In the genomic region with DNA sequence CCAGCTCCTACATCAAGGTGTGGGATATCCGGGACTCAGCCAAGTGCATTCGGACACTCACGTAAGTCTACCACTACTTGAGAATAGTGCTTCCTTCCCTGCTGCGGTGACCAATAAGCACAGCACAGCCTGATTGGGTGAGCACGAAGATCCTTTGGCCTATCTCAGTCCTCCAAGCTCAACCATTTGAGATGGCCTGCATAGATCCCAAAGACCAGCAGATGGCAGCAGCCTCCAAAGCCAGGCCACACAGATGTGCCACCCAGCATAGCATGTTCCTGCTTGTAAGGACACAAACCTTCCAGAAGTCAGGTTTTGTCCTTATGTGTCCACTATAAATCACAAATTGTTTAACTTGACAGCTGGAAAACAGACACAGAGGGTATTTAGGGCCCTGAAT, we compare ENCODE assay signal across 8 mouse cellular contexts. TPM values are rescaled to one million over a fixed set of nuclear protein-coding genes. Genes with fewer than 3 reads are reported as not detected.
A peak's percentile ranks its signal among the peaks of the same experiment; 100 is the strongest.
DNase-seq lines count a peak whose midpoint lies in the region; ATAC-seq and TF ChIP-seq lines count a peak whose summit lies in the region.

No protein-coding gene starts in this region.

- no peak for TF ChIP-seq POLR2A in spleen, adult 2 months (IDR thresholded peaks at IDR 0.05; ENCODE audit: low read depth, low read length)

- 33% methylated on average over 5 of the region's 5 CpGs for WGBS in spleen, adult 2 months

- H3K27ac ChIP-seq in spleen, adult 2 months (ENCODE audit: insufficient read depth, low read length), result no peak overlapping the region

- ATAC-seq in common myeloid progenitor, adult 5-6 weeks (replicated peaks; ENCODE audit: low read depth, poor library complexity, severe bottlenecking), result peak; percentile 80
- peak; percentile 83 for ATAC-seq in megakaryocyte-erythroid progenitor cell, adult 5-6 weeks (replicated peaks; ENCODE audit: low FRiP score, low TSS enrichment, poor library complexity, severe bottlenecking)

- peak; percentile 82; the same call in 1 of the 2 replicates for TF ChIP-seq CTCF in spleen, adult 2 months (IDR thresholded peaks at IDR 0.05; ENCODE audit: extremely low read depth, insufficient read depth, insufficient read length, insufficient replicate concordance)

- peak; percentile 41 to 56 for DNase-seq in spleen, adult 2 months (ENCODE audit: low read depth in 1 of 2, low spot score in 2 of 2)
- no peak for DNase-seq in spleen, adult 12 weeks (ENCODE audit: low spot score)
- DNase-seq in gastrocnemius, adult 8-10 months (ENCODE audit: low spot score in 2 of 2), result peak; percentile 26 to 46
- peak; percentile 83 for DNase-seq in induced T-regulatory cell, adult 2 months (ENCODE audit: low read depth)
- peak; percentile 57 to 77 for DNase-seq in left cerebral cortex, postnatal 10 days (ENCODE audit: extremely low spot score in 1 of 2, low spot score in 2 of 2)
- peak; percentile 62 for DNase-seq in right cerebral cortex, postnatal 14 days

- H3K36me3 ChIP-seq in spleen, adult 2 months (ENCODE audit: control insufficient read depth, insufficient read depth, low read length), result peaks cover 68% of the 10 kb centered on the region

- no peaks in the 10 kb centered on the region for H3K27me3 ChIP-seq in spleen, adult 2 months (ENCODE audit: control insufficient read depth, insufficient read depth, low read length)

- H3K4me3 ChIP-seq in spleen, adult 2 months (ENCODE audit: extremely low read depth, insufficient read depth, insufficient read length), result no peak overlapping the region

- peaks cover 9% of the 10 kb centered on the region; the same call in 1 of the 2 replicates for H3K4me1 ChIP-seq in spleen, adult 2 months (ENCODE audit: control insufficient read depth, insufficient read depth, insufficient read length)

- intact Hi-C loops in left cerebral cortex, postnatal 10 days (cut with DNase I), result no loop called here

RNA-seq across cellular contexts. Expression of a gene that starts 38.9 kb away (rescaled TPM):
- 79.2 and 111 TPM in 2 replicates for polyA plus RNA-seq in spleen, adult 2 months (2012; rRNA removed)
- total RNA-seq in common myeloid progenitor, adult 5-6 weeks (2017), result 13.4 and 13.5 TPM in 2 replicates
- under 1 TPM; 0.31 to 0.70 (median 0.34) TPM for total RNA-seq in gastrocnemius, adult 8-10 months (2022)
- 100 to 1,000 TPM; 329 to 393 TPM for total RNA-seq in left cerebral cortex, postnatal 10 days (2021)
- total RNA-seq in megakaryocyte-erythroid progenitor cell, adult 5-6 weeks (2014; fragmentation: Nextera tagmentation), result 13.7 and 21.6 TPM in 2 replicates
- 4.0 and 5.7 TPM in 2 replicates for total RNA-seq in megakaryocyte-erythroid progenitor cell, adult 5-6 weeks (2017)

RNA-seq across cellular contexts. Expression of a gene that starts 42.5 kb away (rescaled TPM):
- not detected in 2 replicates for polyA plus RNA-seq in spleen, adult 2 months (2012; rRNA removed)
- total RNA-seq in common myeloid progenitor, adult 5-6 weeks (2017), result not detected in 2 replicates
- not detected for total RNA-seq in gastrocnemius, adult 8-10 months (2022)
- total RNA-seq in left cerebral cortex, postnatal 10 days (2021), result 1 to 10 TPM in 1 of 2 experiments, under 1 TPM in 1; 0.97 to 1.2 TPM
- not detected in 2 replicates for total RNA-seq in megakaryocyte-erythroid progenitor cell, adult 5-6 weeks (2014; fragmentation: Nextera tagmentation)
- not detected in 2 replicates for total RNA-seq in megakaryocyte-erythroid progenitor cell, adult 5-6 weeks (2017)

Comparison
In these comparisons a context has a peak if more than half of its experiments do, and no peak if none do; other contexts are left out.
1. RNA of a gene that starts 38.9 kb away (total RNA-seq): 329 to 393 TPM in left cerebral cortex, postnatal 10 days; 4.0 to 21.6 TPM in megakaryocyte-erythroid progenitor cell, adult 5-6 weeks, 13.4 to 13.5 TPM in common myeloid progenitor, adult 5-6 weeks and 0.31 to 0.70 TPM in gastrocnemius, adult 8-10 months; every median in the first group is over 10 times any median in the second.